ENCODE assay signal across 19 mouse cellular contexts in genomic region chr10:120928183-120928582, GRCm38 (mm10). TPM values are rescaled to one million over a fixed set of nuclear protein-coding genes. Genes with fewer than 3 reads are reported as not detected.
"Had no signal": no experiment of that assay in that cellular context is flagged by ENCODE, and none has a peak within 500 bp of the region (broad histone marks: within the 10 kb centered on the region; RNA-seq: fewer than 3 reads in every experiment).

No protein-coding gene starts in this region.

- H3K4me2 ChIP-seq: liver, embryonic 13.5 days; midbrain, embryonic 12.5 days; neural tube, embryonic 13.5 days; stomach, embryonic 15.5 days had no signal

- H3K9me3 ChIP-seq: liver, embryonic 13.5 days; midbrain, embryonic 12.5 days; neural tube, embryonic 13.5 days; stomach, embryonic 15.5 days had no signal

- H3K27me3 ChIP-seq: liver, embryonic 13.5 days; midbrain, embryonic 12.5 days; neural tube, embryonic 13.5 days; stomach, embryonic 15.5 days had no signal

- DNase-seq: kidney, adult 8-10 months; kidney, postnatal 10 days; layer of hippocampus, adult 9-11 months; liver, embryonic 13.5 days; lung, adult 2 months; retina, postnatal 1 day; right cerebral cortex, postnatal 25 days; spleen, adult 18-20 months; thymus, postnatal 25 days had no signal

- H3K9ac ChIP-seq: liver, embryonic 13.5 days; midbrain, embryonic 12.5 days; neural tube, embryonic 13.5 days; stomach, embryonic 15.5 days had no signal

- H3K4me3 ChIP-seq: layer of hippocampus, adult 2 months; liver, embryonic 13.5 days; midbrain, embryonic 12.5 days; myocyte; neural tube, embryonic 13.5 days; stomach, embryonic 15.5 days had no signal

- H3K27ac ChIP-seq: layer of hippocampus, adult 2 months; liver, embryonic 13.5 days; macrophage; midbrain, embryonic 12.5 days; neural tube, embryonic 13.5 days; stomach, embryonic 15.5 days had no signal

- ATAC-seq: intestine, postnatal 0 days; midbrain, embryonic 16.5 days had no signal

- H3K4me1 ChIP-seq: liver, embryonic 13.5 days; midbrain, embryonic 12.5 days; neural tube, embryonic 13.5 days; stomach, embryonic 15.5 days had no signal

RNA-seq across cellular contexts. Expression of gene Msrb3, which starts 29.3 kb away (rescaled TPM):
- total RNA-seq: monocyte, adult 5-6 weeks; neutrophil, adult 5-6 weeks had no signal
